Mouse (Mus musculus) adrenal gland, adult 2 months (tissue): Measurements from ENCODE around the gene Synj2. TPM values are rescaled to one million over a fixed set of nuclear protein-coding genes. Genes with fewer than 3 reads are reported as not detected.

Source experiments
- DNase-seq: peaks from one replicate; pipeline ENCODE4 v3.0.0; 2021
- polyA plus RNA-seq: library from polyadenylated mRNA; depleted of rRNA; stranded (reverse); fragments of >200 nt; gene quantifications from 2 replicates; pipeline ENCODE4 v1.2.3, GENCODE M21; 2012; rRNA removed
- total RNA-seq, 2 experiments: library from RNA; stranded (reverse); gene quantifications; 2 replicates each; pipeline ENCODE4 v1.2.3; 2021

Synj2 gene
- total and polyA plus RNA-seq, 3 experiments = 3.6 to 18.3 (median 9.7) TPM

- no peak for DNase-seq
These were observed 95.8 kb downstream of the Synj2 start for GRCm38 (mm10) chr17:6036872-6037271.

- no peak for DNase-seq
These were observed 96.4 kb downstream of the Synj2 start for GRCm38 (mm10) chr17:6037507-6037906.

GRCm38 (mm10) chr17:6052801-6053200 lies 111.7 kb downstream of the Synj2 start:
- DNase-seq = no peak

GRCm38 (mm10) chr17:6054934-6055355 lies 113.9 kb downstream of the Synj2 start:
- DNase-seq = peak; percentile 66

- DNase-seq = no peak
These were observed 121.7 kb downstream of the Synj2 start for GRCm38 (mm10) chr17:6062793-6063192.

- DNase-seq = no peak
These were observed 122.5 kb downstream of the Synj2 start for GRCm38 (mm10) chr17:6063532-6063931.

GRCm38 (mm10) chr17:6066021-6066420 lies 124.9 kb downstream of the Synj2 start:
- peak; percentile 69 for DNase-seq

GRCm38 (mm10) chr17:6067613-6068012 lies 126.5 kb downstream of the Synj2 start:
- no peak for DNase-seq

- DNase-seq = peak; percentile 41
These were observed 128.8 kb downstream of the Synj2 start for GRCm38 (mm10) chr17:6069866-6070265.

- DNase-seq = no peak
These were observed 132.3 kb downstream of the Synj2 start for GRCm38 (mm10) chr17:6073405-6073804.

- DNase-seq = peak; percentile 99
These were observed 138.4 kb downstream of the Synj2 start, which contains the start of the genes Serac1 and Gtf2h5 for GRCm38 (mm10) chr17:6079287-6080122. Gene Serac1 (minus strand): TSS chr17:6079741. Gene Gtf2h5 (plus strand): TSS chr17:6079786.

- DNase-seq = no peak
These were observed 142.3 kb downstream of the Synj2 start for GRCm38 (mm10) chr17:6083323-6083890.

- peak; percentile 36 for DNase-seq
These were observed 150.5 kb downstream of the Synj2 start for GRCm38 (mm10) chr17:6091604-6092003.

Other genes starting within 250 kb of the Synj2 start
- 10 to 100 TPM; 48.4 to 55.9 TPM for gene Snx9, start 100.0 kb upstream of the Synj2 start, total RNA-seq
- gene Snx9, start 100.0 kb upstream of the Synj2 start, polyA plus RNA-seq = 26.0 and 28.3 TPM in 2 replicates
- 1 to 10 TPM; 5.3 to 6.9 TPM for gene Serac1, start 138.5 kb downstream of the Synj2 start, total RNA-seq
- gene Serac1, start 138.5 kb downstream of the Synj2 start, polyA plus RNA-seq = 2.8 and 4.9 TPM in 2 replicates
- 10 to 100 TPM; 60.6 to 93.9 TPM for gene Gtf2h5, start 138.5 kb downstream of the Synj2 start, total RNA-seq
- 3.9 and 4.5 TPM in 2 replicates for gene Gtf2h5, start 138.5 kb downstream of the Synj2 start, polyA plus RNA-seq
- 10 to 100 TPM; 66.5 to 85.6 TPM for gene Tulp4, start 165.2 kb downstream of the Synj2 start, total RNA-seq
- gene Tulp4, start 165.2 kb downstream of the Synj2 start, polyA plus RNA-seq = 53.3 and 66.6 TPM in 2 replicates